Mouse (Mus musculus): ENCODE results near the gene Tedc1.

Gene Tedc1

GRCm38 (mm10) chr12:113201301-113201700 is 45.1 kb downstream of the Tedc1 start:
- DNase-seq (ENCODE audit: low spot score) = no peak

- no peak for DNase-seq (ENCODE audit: low spot score)
Observed at GRCm38 (mm10) chr12:113202008-113202407, 45.8 kb downstream of the Tedc1 start.

- no peak for DNase-seq (ENCODE audit: low spot score)
Observed at GRCm38 (mm10) chr12:113203522-113203921, 47.3 kb downstream of the Tedc1 start.

- no peak for DNase-seq (ENCODE audit: low spot score)
Observed at GRCm38 (mm10) chr12:113205251-113205942, 49.2 kb downstream of the Tedc1 start.

- DNase-seq (ENCODE audit: low spot score) = no peak
Observed at GRCm38 (mm10) chr12:113207737-113208136, 51.5 kb downstream of the Tedc1 start.

GRCm38 (mm10) chr12:113210586-113211378 is 54.6 kb downstream of the Tedc1 start:
- DNase-seq (ENCODE audit: low spot score) = no peak

- no peak for DNase-seq (ENCODE audit: low spot score)
Observed at GRCm38 (mm10) chr12:113211772-113212171, 55.6 kb downstream of the Tedc1 start.

- DNase-seq (ENCODE audit: low spot score) = no peak
Observed at GRCm38 (mm10) chr12:113212326-113212924, 56.2 kb downstream of the Tedc1 start.

- DNase-seq (ENCODE audit: low spot score) = no peak
Observed at GRCm38 (mm10) chr12:113213226-113213625, 57.0 kb downstream of the Tedc1 start.

- DNase-seq (ENCODE audit: low spot score) = no peak
Observed at GRCm38 (mm10) chr12:113214072-113214808, 58.0 kb downstream of the Tedc1 start.

- DNase-seq (ENCODE audit: low spot score) = no peak
Observed at GRCm38 (mm10) chr12:113214972-113215666, 58.9 kb downstream of the Tedc1 start.
